Mouse (Mus musculus) heart, adult 8-10 months (tissue): ENCODE measurements at regions not wholly inside any gene's neighbourhood (a gene's known extent, or its start where the extent isn't known, plus 50 kb on each side); places are given as distances from the start of the nearest gene placed in this dataset.

Experiments
- DNase-seq: peaks from one replicate; pipeline ENCODE4 v3.0.0; 2022; ENCODE audit warnings: low spot score

DNA sequence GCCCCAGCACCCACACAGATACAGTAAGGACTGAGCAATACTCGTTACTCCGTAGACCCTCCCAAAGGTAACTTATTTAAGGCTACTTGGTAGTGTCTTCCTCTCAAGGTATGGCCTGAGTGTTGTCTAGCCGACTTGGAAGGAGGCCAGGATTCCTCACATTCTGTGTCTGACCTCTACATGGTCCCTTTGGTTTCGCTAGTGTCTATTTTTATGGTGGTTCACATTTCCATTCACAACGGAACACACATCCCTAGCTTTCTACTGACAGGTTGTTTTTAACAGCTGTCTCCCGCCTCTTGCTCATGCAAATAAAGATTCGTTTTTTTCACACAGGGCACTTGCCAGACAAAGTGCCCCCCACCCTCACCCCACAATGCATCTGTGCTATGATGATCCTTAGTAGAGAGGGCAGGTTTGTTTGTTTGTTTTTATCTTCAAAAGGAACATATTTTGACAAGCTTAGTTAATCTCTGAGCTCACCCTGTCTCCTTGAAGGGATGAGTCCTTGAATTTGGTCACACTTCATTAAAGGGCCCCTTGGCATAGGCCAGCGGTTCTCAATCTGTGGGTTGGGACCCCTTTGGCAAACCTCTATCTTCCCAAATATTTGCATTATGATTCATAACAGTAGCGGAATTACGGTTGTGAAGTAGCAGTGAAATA, 52.7 kb downstream of the Phlda1 start:
- DNase-seq: no peak

DNA sequence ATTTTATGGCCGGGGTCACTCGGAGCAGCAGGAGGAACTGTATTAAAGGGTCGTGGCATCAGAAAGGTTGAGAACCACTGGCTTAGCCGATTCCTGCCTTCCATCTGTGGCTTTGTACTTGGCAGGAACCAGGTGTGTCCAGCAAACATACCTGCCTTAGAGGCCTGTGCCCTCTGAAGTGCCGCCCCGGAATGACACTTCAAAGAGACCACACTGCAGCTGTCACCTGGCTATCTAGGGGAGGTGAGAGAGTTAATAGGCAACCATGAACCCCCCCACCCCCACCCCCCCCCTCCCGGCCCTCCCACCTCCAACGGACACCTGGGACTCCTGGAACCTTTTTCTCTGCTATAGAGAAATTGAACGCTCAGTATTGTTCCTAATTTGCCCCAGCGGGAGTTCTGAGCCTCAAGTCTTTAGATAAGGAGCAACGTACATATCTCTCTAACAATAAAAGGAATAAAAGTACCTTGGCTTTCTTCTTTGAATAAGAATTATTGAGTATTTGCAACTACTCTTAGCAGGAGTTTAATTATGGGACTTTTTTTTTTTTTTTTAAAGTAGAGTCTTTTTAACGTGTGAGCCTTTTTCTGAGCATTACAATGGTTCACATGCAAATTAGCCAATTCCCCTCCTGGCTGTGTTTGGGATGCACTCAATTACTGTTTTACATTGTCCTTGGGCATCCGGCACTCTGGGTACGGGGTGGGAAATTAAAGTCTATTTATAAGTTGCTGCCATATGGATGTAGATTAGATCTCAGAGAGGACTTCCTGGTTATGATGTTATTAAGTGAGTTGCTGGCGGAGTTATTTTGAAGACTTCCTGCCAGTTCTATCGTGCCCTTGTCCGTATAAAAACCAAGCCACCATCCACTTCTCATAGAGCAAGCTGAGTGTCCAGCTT, 53.5 kb downstream of the Phlda1 start:
- no peak for DNase-seq

DNA sequence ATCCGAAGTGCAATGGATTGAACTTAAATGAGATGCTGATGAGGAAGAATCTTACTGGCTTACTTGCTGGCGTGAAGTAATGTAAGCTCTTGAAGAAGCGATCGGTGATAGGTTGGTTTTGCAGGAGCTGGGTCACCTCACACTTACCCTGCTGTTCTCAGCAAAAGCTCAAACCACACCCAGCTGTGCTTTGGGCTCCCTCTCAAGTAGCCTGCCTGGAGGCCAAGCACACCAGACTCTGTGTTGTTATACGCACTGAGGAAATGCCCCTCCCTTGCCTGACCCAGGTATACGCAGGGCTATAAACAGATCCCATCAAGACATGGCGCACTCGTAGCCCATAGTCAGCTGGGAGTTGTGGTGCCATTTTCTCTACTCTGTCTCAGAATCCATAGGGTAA, 56.5 kb downstream of the Phlda1 start:
- no peak for DNase-seq

DNA sequence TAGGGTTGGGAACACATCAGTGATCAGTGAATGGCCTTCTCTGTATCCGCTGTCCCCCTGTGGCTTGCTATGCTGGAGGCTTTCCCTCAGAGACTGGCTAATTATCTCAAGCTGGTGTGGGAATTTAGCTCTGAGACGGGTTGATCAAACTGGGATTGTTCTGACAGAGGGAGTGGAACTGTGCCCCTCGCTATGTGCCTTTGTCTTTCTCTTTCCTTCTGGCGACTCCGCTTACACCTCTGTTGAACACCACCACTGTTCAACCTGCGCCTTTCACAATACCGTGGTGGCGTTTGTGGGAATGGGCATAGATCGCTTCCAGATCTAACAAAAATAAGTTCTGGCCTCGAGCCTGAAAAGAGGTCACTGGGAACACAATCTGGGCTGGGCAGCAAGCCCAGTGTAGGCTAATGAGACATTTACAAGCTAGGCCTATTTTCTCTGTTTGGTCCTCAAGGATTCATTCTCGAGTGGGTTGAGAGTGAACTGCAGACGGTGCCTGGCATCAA, 60.8 kb downstream of the Phlda1 start:
- peak; percentile 49 for DNase-seq

DNA sequence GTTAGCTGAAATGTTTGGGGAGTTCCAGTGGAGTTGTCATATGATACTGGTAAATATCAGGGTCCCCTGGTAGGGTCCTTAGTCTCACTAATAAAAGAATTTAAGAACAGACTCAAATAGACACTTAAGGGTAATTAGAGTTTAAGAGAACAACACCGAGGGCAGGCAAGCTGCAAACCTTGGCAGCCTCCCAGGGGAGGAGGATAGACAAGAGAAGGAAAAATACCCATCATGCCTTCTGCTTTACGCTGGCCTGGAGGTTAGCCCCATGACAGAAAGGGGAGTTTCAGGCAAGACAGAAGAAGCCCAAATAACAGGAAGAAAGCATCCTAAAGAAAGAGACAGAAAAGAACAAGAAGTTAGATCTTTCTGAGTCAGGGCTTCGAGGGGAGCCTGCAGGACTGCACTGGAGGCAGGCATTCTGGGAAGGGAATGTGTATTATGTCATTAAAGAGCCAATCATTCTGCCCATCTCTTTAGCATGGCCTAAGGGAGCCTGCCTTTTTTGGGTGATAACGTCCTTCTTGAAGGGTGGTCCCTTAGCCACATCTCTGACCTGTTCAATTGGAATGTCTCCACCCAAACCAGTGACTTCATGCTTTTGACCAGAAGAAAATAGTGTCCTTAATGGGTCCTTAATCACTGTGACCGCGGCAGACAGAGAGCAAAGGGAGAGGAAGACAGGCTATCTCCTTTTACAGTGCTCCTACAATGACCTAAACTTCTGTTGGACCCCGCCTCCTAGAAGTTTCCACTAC, 64.6 kb downstream of the Phlda1 start:
- no peak for DNase-seq

DNA sequence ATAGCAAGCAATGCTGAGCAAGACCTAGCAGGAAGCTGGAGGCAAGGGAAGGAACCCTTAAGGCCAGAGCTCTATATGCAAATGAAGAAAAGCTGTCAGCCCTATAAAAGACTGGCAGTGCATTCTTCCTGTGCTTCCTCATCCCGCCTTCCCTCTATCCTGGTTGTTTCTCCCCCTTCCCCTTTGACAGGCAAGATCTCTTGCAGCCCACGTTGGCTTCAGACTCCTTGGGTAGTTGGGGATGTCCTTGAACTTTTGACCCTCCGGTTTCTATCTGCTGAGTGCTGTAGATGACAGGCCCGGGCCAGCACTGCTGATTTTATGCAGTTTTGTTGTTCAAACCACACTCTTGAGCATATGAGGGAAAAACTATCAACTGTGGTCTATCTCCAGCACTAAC, 68.1 kb downstream of the Phlda1 start:
- DNase-seq: no peak

DNA sequence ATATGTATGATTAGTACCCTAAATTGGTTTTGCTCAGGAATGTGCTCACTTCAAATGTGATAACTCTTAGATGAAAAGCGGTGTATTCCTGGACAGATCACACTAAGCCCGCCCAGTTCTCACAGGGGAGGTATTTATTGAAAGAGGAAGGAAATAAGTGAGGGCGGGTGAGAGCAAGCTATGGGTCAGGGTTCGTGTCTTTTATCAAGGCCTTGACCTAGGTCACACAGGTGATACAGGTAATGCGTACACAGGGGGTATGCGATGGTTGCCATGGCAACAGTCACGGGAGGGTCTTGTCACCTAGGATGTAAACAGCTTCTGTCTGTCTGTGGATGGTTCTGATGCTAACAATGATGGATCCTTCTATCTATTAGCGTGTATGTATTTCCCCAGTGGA, 68.7 kb downstream of the Phlda1 start:
- no peak for DNase-seq

DNA sequence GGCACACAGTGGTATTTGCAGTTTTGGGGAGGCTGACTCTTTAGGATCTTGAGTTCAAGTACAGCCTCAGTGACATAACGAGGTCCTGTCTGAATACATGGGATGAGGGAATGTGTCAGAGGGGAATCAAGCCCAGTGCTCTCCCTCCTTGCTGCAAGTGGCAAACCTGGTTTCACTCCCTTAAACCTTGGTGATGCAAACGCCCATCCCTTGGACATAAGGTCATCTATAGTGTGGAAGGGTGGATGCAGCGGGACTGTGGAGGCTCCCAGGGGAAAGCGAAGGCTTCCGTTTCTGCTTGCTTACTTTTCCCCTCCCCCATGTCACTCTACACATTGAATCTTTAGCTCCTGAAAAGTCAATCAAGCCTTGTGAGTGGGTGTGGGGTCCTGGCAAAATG, 69.2 kb downstream of the Phlda1 start:
- no peak for DNase-seq

DNA sequence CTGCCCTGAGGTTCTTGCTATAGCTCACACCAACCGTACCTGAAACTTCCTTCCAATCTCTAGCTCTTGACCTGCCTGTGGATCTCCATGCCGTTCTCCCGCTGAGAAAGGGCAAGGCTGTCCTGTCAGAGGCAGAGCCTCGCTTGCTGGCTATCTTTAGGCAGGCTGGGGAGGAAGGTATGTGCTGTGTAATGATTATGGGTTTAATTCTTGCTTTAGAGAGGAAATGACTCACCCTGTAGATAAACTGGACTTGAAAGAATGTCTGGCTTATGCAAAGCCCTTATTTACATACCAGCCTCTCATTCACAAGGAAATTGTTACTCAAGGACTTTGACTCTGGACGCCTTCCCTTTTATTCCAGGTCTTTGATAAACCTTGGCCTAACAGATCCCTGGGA, 69.8 kb downstream of the Phlda1 start:
- peak; percentile 31 for DNase-seq

DNA sequence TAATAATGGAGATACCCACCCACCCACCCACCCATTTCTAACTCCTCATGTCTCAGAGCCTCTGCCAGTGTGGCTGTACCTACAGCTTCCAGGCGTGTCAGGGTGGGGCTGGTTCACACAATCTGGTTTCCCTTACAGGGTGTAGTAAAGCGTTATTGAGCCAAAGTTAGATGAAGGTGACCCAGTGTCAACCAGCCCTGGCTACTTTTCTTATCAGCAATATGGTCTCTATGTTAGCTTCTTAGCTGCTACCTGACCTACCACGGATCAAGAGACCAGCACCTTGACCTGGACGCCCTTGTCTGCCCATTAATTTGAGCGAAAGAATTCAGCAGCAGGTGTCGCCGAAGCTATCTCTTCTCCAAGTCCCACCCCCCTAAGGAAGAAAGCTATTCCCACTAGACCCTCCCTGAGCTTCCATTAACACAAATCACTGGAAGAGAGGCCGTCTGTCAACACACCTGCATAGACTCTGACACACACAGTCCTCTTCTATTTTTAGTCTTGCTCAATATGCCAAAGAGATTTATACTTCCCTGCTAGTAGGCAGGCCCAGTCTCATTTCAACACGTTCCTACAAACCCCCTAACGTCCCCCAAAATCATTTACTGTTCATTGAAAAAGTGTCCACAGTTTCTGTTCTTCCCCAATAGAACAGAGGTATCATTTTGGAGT, 70.4 kb downstream of the Phlda1 start:
- DNase-seq: no peak

DNA sequence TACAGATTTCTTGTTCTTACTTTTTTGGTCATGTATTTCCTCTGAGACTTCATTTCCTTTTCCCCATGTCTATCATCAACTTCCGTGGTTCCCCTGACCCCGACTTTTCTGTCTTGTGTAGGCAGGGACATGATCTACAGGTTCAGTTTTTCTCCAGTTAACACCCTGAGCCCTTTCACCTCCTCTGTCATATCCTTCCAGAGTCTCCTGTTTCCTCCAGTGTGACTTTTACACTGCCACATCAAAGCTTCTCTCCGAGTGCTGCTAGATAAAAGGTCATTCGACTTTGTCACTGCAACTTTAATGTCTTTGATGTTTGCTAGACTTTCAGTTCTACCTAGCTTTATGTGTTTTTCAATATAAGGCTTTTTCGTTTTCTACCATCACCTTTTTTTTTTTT, 72.5 kb downstream of the Phlda1 start:
- DNase-seq: no peak

DNA sequence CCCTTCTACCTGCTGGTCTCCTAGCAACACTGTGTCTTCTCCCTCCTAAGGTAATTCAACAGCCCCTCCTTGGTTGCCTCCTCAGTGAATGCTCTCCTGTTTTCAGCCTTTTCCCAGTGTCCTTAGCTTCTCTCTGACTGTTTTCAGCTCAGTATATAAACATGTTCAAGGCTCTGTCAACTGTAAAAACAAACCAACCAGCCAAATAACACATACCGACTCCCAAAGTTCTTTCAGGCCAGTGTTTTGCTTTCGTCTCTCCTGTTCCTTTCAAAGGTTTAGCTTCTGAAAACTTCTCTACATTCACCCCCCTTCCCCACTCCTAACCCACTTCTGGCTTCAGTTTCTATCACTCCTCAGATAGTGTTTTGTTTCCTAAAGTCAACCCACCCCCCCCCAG, 73.4 kb downstream of the Phlda1 start:
- DNase-seq: no peak

DNA sequence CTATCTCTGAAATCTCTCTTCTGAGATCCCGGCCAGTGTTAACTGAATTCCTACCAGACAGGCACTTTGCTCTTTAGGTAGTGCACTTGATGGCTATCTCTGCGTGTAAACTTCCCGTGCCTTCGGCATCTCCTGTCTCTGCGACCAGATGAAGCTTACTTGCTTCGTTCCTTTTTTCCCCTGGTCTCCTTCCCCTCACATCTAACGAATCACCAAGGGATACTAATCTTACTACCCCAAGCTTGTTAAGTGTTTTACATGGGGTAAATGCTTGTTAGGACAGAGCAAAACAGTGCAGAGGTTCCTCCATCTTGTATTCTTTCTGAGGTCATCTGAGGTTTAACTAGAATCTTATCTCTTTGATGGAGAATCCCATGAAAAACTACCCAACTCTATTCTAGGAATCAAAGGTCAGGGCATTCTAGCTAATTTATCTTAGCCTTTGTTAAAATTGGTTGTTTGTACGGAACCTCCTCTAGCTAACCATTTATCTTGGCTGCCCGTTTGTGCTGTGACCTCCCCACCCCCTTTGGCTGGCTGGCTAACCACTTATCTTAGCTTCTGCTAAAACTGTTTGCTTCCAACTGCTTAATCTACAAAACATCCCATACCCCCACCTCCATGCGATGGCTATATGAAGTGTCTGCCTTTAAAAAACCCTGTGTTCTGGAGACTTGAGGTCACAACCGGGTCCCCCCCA, 74.5 kb downstream of the Phlda1 start:
- no peak for DNase-seq

DNA sequence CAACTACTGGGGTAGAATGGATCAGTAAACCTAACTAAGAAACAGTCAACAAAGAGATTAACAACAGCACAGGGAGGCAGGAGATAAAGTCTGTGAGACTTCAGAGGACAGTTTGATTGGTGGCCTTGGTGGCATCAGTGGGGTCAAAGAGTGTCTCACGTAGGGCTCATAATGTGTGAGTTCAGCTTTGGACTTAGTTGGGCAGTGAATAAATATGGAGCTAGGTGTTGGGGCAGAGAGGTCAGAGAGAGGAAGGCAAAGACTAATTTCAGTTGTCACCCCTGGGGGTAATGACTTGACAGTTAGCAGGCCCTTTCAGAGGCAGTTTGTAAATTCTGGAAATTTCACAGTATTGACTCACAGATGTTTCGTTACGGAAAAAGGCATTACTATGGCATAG, 75.8 kb downstream of the Phlda1 start:
- DNase-seq: no peak

DNA sequence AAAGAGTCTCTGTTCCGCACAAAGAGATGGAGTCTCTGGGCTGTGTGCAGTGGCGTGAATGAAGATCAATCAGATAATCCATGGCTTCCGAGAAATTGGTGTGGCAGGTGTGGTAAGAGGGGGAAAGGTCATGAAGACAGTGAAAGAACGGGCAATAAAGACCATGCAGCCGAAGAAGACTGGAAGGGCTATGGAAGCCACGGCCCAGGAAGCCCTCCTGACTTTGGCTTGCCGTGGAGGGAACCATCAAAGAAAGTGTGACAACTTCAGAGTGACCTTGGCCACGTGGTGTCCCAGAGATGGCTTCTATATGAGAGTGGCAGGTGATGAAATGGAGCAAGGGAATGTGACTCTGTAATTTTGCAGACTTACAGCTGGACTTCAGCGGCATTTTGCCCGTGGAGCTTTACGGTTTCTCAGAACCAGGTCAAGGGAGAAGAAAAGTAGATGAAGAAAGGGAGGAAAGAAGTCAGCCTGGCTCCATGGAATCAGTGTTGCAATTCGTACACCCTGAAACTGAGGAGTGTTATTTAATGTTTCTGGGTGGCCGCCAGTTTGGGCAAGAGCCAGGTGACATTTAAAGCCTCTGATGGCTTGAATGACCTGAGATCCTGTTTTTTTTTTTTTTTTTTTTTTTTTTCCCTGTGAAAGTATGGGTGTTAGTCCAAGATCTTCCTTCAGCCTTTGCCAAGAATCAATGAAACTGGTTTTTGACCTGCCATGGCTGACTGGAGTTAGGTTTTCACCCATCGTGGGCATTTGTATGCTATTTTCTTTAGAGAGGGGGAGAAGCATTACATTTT, 76.4 kb downstream of the Phlda1 start:
- DNase-seq: peak; percentile 38

DNA sequence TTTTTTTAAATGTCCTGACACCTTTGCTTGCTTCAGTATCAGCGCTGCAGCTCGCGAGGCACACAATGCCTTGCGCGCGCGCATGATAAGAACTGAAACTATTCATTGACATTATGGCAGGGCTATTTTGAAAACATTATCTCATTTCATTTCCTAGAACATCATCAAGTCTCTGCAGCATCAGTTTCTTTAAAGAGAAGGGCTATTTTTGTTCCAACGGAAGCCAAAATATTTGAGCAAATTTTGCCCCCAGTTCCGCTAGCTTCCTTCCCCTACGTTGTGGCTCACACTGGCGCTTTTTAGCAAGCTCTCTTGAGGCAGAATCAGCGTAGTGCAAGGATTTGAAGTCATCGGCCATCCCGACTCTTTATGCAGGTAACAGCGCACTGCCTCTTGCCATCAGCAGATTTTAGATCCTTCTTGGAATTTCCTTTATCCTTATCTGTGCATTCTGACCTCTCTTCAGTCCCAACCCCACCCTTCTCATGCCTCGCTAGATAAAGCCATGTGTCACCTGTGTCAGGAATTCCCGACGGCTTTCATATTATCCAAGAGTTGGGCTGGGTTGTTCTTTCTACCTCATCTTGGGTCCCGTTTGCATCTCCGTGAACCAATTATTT, 77.1 kb downstream of the Phlda1 start:
- peak; percentile 73 for DNase-seq

DNA sequence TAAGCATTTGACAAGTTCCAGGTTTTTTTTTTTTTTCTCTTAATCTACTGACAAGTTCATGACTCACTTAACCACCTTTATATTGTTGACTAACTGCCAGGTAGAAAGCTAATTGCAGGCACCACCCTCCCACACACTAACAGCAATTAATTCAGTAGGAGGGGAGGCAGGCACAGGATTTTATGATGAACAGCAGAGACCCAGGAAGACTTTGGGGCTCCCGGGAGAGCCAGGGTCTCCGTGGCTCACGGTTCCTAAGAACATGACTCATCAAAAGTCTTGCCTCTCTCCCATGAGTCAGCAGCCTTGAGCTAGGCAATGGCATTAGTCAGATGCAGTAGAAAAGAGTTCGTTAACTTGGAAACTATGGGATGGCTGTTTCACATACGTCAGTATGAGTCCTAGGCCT, 77.7 kb downstream of the Phlda1 start:
- DNase-seq: no peak

DNA sequence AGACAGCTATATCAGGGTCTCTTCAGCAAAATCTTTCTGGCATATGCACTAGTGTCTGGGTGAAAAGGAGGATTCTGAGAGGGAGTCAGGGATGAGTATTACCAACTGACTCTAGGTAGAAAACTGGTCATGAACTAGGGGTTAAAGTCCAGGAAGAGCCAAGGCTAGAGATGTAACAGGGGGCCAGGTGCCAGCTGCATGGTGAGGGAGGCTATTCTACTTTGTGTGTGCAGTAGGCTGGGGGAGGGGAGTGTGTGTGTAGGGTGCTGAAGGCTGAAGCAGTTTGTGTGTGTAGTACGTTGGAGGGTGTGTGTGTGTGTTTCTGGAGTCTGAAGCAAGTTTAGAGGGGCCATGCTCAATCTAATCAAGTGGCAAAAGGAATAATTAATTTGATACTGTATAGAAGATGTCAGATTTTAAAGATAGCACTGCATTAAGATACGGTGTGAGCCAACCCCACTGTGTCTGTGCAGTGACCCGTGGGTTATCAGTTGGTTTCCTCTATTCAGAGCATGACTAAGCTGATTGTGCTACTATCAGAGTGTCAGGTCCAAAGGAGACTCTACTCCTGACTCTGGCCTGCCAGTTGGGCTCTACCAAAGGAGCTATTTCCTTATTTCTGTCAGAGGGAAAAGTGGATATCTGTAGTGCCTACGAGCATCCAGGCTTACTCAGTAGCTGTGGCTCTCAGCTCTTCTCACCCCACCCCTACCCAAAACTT, 82.0 kb downstream of the Phlda1 start:
- no peak for DNase-seq

DNA sequence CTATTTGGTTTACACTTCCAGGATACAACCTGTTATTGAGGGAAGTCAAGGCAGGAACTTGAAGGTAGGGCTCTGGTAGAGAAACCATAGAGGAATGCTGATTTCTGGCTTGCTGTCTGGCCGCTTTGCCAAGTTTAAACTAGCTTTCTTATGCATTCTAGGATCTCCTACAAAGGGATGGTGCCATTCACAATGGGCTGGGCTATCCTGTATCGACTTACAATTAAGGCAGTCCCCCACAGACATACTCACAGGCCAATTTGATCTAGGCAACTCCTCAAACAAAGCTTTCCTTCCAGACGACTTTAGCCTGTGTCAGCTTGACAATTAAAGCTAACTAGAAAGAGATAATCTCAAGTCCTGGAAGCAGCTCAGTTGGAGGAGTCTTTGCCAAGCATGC, 83.1 kb downstream of the Phlda1 start:
- no peak for DNase-seq
